Mouse (Mus musculus) liver (tissue): Measurements from ENCODE around the gene Mfap3.

Experiments
- DNase-seq: peaks from one replicate; pipeline ENCODE4 v3.0.0-alpha.2; 2020; ENCODE audit warnings: mixed read lengths

Gene Mfap3

DNA sequence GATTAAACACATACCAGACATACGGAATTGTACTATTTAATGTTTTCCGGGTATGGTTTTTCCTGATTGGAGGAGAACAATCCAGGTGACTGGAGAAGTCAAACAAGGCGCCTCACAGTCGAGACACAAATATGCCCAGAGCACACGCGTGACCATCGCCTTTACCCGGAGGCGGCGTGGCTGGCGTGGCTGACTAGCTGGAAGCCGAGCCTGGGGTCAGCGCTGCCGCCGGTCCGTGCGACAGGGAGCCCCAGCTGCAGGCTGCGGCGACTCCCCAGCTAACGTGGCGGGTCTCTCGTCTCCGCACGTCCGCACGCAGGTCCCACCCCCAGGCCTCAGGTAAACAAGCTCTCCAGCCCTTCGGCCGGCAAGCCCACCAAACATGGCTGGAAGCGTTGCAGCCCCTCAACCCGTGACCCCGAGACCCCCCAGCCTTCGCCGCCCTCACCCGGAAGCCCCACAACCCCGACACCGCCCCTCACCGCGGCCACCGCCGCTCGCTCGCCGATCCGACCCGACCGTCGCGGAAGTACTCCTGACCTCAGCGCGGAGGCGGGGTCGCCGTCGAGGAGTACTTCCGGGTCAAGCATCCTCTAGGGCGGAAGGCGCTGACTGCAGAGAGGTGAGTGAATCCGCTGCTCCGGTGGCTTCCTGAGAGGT lies at the start of gene Mfap3, which contains the start of gene Fam114a2:
Gene Mfap3 (plus strand): TSS at position 574 of the 660 bp plus-strand sequence.
Gene Fam114a2 (minus strand): TSS at position 527 of the 660 bp plus-strand sequence.
- DNase-seq = peak; percentile 93

DNA sequence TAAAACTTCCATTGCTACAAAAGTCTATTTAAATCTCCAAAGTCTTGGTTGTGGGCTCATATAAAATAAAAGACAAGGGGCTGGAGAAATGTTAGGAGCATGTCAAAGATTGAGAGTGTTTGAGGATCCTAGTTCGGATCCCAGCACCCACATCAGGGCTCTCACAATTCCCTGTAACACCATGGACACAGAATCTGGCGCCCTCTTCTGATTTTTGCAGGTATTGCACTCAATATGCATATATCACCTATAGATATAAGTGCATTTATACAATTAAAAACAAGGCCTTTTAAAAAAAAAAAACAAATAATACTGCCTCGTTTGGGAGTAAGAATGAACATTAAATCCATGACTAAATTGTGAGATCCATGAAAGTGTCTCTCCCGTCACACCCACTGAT lies 49.8 kb upstream of the Mfap3 start:
- DNase-seq = no peak

DNA sequence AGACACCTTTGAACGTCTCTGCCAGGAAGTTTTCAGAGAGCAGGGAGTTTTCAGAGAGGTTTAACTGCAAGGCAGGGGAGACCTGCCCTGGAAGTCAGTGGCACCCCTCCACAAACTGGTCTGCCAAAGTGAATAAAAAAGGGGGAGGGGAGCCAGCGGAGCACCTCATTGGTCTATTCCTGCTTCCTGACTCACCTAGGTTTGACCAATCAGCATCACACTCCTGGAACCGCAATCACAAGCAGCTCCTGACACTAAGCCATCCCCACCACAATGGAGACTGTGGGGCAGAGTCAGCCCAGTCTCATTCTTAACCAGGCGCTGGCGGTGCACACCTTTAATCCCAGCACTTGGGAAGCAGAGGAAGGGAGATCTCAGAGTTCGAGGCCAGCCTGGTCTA lies 48.4 kb upstream of the Mfap3 start:
- DNase-seq = no peak

DNA sequence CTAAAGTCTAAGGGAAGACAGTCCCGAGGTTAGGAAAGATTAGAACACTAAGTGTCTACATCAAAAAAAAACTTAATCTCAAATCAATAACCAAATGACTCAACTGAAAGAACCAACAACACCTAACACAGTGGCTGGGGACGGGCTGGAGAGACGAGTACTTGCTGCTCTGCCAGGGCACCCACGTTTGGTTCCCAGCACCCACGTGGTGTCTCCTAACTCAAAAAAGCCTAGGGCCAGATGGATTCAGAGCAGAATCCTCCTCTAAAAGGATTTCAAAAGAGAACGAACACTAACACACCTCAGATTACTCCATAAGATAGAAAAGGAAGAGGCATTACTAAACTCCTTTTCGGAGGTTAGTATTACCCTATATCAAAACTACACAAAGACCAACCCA lies 47.5 kb upstream of the Mfap3 start:
- DNase-seq = no peak

DNA sequence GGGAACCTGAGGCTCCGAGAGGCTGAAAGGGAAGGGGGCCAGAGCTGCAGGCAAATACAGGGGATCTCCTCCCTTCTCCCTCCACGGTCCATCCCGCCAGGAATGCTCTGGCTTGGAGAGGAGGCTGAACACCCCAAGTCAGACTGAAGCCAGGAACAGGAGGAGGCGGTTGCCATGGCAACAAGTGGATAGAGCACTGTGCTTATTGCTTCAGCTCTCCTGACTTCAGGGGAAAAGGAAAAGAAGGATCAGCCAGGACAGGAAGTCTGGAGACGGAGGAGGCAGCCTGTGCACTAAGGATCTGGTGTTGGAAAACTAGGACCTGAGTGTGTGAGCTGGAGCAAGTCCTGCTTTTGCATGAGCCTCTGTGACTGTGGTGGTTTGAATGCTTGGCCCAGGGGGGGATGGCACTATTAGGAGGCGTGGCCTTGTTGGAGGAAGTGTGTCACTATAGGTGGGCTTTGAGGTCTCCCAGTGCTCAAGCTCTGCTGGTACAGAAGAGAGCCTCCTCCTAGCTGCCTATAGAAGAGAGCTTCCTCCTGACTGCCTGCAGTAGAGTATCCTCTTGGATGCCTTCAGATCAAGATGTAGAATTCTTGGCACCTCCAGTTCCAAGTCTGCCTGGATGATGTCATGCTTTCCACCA lies 44.0 kb upstream of the Mfap3 start:
- no peak for DNase-seq

DNA sequence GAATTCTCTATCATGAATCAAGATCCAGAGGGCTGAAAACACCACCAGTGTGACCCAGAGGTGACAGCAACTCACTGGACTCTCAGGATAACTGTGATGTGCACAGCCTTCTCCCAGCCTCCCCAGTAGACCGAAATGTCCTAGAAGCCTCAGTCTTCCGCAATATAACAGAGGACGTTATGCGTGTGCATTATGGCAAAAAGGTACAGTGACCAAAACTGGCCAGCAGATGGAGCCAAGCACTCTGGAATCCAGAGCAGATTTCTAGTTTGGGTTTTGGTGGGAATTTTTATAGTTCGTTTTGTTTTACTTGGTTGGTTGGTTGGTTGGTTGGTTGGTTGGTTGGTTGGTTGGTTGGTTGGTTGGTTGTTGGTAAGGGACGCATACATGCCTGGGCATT lies 43.3 kb upstream of the Mfap3 start:
- peak; percentile 35 for DNase-seq

DNA sequence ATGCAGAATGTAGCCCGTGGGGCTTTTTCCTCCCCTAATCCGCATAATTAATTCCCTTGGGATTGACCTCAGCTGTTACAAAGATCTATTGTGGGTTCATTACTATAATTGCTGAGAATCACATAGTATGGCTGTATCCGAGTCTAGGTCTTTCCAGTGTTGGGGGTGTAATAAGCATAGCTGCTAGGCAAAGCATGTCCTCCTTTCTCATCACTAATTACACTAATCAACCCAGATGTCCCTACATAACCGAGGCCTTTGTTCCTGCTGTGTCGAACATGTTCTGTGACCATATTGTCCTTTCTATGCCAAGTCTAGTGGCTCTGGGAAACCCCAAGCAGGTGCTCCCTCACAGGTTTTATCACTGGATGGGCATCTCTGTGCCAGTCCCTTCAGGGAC lies 40.4 kb upstream of the Mfap3 start:
- DNase-seq = no peak

DNA sequence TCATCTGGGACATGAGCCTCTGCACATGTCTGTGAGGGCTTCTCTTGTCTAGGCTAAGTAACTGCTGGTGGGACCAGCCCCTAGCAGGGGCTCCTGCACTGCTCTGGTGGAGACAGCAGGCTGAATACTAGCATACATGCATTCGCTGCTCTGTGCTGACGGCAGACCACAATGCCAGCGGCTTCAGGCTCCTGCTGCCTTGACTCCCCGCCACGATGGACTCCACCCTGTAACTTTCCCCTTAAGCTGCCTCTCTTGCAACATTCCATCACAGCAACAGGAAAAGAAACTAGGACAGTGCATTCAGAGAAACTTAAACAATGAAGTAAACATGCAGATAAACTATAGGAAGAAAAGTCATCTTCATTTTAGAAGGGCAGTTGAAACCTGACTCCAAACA lies 30.0 kb upstream of the Mfap3 start:
- no peak for DNase-seq

DNA sequence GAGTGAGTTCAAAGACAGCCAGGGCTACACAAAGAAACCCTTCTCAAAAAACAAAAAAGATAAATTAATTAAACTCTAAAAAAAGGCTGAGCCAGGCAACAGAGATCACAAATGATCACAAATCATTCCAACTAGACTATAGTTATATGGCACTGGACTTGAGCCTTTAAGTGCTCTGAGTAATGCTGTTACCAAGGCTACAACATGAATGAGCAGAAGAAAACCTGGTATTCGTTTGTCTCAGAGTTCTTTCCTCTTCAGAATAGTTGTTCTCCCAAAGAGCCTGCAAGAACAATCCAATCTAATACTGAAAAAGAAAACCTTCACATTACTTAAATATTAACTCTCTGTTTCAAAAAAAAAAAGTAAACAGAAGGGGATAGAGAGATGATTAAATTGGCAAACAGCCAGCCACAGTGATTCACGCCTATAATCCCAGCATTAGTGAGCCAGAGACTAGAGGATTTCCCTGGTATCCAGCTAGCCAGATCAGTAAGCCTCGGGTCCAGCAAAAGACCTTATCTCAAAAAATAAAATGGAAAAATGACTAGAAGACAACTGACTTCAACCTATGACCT lies 21.9 kb upstream of the Mfap3 start:
- DNase-seq = no peak

DNA sequence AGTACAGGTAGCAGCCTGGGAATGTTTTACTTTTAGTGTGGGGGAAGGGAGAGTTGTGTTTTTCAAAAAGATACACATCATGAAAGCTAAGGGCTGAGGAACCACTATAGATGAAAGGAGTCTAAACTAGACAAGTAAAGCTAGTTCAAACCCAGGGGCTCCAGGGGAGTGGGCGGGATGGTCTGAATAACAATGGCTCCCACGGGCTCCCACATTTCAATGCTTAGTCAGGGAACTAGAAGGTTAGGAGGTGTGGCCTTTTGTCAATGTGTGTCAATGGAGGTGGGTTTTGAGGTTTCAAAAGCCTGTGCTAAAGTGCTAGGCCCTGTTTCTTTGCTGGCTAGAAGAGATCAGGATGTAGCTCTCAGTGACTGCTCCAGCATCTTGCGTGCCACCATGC lies 20.8 kb upstream of the Mfap3 start:
- DNase-seq = no peak

DNA sequence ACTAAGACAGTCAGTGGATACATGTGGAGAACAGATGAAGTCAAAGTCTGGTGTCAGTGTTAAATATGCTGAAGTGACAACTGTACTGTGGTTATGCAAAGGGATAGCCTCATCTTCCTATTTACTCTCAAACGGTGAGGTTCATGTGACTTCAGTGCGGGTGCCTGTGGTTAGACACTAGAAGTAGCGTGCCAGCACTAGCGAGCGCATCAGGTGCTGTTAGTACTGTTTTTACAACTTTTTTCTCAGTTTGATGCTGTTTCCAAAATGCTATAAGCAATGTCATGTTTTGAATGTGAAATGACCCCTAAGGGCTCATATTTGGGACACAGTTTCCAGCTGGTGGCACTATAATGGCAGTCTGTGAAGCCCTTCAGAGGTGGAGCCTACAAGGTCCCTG lies 20.2 kb upstream of the Mfap3 start:
- no peak for DNase-seq

DNA sequence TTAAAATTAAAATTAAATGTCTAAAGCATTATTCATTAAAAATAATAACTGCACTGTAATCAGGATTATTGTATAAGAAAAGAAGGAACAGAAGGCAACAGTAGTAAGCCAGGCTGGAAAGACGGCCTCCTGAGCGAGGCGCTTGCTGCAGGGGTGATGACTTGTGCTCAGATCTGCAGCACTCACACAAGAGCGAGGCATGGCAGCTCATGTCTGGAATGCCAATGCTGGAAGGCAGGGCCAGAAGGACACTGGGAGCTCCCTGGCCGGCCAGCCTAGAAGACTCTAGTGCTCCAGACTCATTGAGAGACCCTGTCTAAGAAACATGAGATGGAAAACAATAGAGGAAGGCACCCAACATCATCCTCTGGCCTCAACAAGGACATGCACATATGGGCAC lies 15.3 kb upstream of the Mfap3 start:
- no peak for DNase-seq

DNA sequence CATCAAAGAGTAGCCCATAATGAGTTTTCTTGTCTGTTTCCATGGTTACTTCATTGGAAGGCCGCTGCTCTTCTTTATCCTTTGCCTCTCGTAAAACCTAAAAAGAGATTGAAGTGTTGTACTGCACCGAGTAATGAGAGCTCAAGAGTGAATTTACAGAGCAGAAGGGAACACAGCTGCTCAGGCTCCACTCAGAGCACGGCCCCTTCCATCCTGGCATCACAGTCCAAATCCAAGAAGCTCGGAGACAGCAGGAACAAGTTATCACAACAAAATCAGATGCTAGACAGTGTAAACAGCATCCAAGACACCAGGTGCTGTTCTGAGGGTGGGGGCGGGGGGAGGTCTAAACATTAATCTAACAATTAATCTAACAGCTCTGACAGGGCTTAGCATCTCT lies 11.6 kb upstream of the Mfap3 start:
- no peak for DNase-seq

DNA sequence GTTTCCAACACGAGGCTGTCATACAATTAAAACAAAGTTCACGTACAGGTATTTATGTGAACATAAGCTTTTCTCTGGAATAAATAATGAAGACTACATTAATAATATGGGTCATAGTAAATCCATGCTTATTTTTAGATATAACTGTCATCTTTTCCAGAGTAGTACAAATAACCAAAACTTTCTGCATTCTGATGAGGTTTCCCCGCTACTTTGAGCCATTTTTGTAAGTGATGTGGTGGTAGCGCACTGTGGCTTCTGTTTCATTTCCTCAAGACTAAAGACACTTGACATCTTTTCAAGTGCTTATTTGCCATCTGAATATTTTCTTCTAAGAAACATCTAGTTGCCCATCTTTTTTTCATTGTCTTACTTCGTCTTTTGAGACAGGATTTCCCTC lies 3.2 kb upstream of the Mfap3 start:
- no peak for DNase-seq

DNA sequence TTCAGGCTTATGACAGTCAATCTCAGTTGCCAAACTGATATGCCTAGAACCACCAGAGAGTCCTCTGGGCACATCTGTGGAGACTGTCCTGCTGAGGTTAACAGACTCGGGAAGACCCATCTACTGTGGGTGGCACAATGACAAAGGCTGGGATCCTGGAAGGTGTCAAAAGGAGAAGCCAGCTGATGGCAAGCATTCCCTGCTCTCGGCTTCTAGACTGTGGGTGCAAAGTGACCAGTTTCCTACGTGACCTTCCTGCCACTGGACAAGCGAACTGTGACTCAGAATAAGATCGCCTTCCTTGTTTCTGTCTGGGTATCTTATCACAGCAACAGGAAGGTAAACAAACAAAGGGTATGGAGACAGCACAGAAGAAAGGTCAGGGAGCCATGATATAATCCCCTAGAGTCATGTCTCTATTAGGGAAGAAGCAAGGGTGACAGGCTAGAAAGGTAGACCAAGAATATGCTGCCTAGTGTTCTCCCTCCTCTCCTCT lies 1.5 kb upstream of the Mfap3 start:
- no peak for DNase-seq

DNA sequence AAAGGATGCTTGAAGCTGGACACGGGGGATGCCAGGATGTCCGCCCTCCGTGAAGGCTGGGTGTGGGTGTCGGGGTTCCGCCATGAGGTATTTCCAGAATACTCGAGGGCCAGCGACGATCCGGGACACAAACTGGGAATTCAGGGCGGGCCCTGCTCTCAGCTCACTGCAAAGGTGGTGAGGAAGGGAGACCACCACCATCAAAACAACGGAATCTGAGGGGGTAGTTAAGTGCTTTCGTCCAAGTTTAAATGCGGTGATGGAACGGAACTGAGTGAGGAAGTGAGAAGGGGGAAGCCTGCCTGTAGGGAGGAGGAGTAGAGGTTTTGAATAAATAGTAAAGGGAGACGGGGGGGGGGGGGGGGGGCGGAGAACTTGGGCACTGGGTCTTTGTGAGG lies 286 bp downstream of the Mfap3 start:
- DNase-seq = no peak

DNA sequence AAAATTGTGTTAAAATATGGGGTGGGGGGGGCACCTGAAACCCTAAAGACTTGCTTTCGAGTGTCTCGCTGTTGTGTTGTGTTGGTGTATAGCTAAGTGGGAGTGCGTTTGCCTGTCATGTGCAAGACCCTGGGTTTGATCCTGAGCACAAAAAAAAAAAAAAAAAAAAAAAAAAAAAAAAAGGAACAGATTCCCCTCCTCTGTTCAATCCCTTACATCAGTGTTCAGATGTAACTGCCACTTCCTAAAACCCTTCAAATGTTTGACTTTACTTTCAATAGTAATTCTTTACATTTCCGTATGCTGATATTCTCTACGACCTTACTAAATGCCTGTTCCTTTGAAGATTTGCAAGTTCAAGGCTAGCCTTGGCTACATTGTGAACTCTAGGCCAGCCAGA lies 840 bp downstream of the Mfap3 start:
- DNase-seq = no peak

DNA sequence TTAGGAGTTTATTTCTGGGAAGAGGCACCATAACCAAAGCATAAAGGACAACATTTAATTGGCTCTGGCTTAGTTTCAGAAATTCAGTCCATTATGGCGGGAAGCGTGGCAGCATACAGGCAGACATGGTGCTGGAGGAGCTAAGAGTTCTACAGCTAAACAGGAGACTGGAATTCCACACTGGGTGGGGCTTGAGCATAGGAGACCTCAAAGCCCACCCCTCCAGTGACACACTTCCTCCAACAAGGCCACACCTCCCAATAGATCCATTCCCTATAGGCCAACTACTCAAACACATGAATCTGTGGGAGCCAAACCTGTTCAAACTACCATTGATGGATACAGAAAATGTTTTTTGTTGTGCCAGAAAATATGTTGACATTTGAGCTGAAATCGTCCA lies 2.7 kb downstream of the Mfap3 start:
- no peak for DNase-seq

DNA sequence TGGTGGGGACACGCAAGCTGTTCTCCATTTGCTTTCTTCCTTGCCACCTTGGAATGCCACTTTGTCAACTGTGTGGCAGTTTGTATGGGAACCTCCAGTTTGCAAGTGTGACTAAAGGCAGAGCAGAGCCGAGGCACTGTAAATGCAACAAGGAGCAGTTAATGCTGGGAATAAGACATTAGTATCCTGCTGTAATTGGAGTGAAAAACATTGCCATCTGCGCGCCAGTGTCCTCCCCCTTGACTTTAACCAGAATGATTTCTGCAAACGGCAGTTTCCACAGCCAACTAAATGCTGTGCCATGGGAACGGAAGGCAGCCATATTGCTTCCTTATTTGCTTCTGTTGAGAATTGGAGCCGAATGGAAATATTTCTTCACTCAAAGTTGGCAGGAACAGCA lies 3.6 kb downstream of the Mfap3 start:
- DNase-seq = no peak

DNA sequence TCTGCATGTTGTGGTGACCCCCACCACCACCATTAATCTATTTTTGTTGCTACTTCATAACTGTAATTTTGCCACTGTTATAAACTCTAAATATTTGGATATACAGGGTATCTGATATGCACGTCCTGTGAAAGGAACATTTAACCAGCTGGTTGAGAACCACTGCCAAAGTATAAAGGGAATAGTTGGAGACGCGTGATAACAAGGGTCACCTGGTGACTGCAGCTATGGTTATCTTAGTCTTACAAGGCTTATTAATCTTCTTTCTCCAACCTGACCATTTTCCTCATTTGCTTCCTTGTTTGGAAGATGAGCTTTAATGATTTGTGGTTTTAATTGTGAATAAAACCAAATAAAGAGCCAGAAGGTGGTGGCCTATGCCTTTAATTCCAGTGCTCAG lies 5.0 kb downstream of the Mfap3 start:
- no peak for DNase-seq

DNA sequence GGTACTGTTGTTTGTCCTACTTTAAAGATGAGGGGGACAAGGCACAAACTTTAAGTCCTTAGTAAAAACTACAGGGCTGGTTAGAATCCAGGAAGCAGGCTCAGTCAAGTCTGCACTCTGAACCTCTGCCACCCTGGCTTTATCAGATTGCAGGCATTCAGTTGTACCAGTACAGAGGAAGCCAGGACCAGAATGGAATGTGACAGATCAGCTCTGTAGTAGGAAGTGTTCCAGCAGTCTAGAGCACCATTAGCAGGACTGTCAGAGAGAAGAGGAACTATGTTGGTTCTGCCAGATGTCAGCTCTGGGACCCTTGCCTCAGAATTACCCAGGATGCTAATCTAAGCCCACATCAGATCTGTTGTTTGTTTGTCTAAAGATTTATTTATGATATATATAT lies 6.1 kb downstream of the Mfap3 start:
- DNase-seq = no peak

DNA sequence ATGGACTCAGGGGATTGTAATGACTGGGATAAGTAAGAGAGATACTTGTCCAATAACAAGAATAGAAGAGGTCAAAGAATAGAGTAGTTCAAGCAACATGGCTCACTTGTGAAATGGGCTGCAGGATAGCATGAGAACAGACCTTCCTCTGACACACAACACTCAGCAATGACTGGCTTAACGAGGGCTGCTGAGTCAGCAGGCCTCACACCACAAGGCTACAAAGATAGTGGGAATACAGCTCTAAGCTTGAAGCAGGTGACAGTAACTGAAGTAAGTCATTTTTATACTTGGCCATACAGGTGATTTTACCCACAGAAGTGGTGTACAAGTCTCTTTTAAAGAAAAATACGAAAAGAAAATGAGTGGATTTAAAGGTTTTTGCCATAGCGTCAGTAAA lies 7.4 kb downstream of the Mfap3 start:
- DNase-seq = no peak

DNA sequence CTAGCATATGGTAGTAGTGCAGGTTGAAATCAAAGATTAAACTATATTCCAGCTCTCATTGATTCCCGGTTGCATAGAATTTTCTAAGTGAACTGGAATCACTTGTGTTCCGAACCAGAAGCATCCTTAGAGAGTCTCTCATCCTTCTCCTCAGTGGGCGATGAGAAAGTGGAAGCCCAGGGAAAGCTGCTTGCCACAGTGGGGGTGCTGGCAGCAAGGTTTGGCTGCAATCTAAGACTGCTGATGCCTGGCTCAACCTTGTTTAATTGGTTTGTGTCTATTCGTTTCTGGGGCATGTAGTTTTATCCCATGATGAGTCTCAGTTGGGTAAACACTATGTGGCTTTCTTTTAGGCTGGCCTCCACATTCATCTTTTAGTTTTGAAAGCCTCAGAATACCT lies 9.0 kb downstream of the Mfap3 start:
- DNase-seq = no peak

DNA sequence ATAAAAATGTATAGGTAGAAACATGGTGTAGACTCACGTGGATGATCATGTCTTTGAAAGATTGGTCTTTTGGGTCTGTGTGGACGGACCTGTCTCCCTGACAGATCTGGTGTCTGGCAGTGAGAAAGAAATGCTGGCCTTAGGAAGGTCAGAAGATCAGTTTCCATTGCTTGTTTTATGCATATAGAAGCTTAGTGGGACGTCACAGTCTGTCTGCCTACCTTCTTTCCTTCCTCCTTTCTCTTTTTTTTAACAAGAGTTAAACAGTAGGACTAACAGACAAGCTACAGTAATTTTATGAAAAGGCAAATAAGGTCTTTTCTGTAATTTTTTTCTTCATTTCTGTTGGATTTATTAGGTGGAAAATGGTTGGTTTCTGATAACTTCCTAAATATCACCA lies 10.6 kb downstream of the Mfap3 start:
- no peak for DNase-seq
